Mouse (Mus musculus) 416B (cell line): ENCODE measurements around the gene Oma1.

Experiments used
- DNase-seq: peaks from one replicate; pipeline ENCODE4 v3.0.0; 2011; ENCODE audit warnings: low read depth

Gene Oma1

DNA sequence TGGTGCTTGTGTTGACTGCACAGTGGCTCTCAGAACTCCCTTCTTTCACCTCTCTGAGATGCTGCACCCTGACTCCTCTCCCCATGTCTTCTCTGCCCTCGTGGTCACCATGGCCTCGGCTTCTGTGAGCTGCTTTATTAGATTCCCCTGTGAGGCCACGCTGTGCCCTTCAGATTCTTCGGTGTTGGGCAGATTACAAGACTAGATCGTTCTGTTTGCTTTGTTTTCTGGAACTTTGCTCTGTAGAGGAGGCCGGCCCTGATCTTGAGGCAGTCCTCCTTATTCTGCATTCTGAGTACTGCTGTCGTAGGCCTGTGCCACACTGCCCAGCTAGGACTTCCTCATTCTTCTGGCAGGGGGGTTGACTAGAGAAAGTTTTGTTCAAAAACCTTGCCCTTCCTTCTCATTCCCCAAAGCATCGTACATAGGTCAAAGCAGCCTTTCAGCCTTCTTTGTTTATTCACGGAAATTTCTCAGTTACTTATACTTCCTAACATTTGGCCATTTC lies 45.4 kb downstream of the Oma1 start:
- DNase-seq: no peak

DNA sequence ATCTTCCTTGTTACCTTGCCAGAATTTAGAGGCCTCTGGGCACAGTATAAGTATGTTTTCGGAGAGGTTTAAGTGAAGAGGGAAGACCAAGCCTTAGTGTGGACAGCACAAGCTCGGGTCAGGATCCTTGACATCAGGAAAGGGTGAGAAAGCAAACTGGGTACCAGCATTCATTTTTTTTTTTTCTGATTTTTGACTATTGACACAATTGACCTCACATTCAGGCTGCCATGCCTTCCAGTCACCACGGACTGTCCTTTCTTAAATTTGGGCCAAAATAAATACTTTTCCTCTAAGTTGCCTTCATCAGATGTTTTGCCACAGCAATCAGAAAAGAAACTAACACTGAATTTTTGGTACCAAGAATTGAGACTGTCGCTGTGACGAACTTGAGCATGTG lies 68.6 kb downstream of the Oma1 start:
- DNase-seq: no peak

DNA sequence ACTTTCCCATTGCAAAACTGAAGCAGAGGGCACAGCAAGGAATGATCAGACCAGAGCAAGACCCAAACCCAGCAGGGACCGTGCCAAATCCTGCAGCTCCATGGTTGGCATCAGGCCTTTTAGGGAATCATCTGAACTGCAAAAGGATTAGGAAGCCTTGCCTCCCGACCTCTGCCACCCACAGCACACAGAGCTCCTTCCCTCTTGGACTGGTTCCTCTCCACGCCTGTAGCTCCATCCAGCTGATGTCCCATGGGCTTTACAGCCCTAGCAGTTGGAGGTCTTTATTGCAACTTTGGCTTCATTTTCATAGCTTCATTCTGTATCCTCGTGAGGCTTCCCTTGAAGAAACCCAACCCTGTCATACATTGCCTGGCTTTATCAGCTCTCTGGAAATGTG lies 71.4 kb downstream of the Oma1 start:
- DNase-seq: no peak

DNA sequence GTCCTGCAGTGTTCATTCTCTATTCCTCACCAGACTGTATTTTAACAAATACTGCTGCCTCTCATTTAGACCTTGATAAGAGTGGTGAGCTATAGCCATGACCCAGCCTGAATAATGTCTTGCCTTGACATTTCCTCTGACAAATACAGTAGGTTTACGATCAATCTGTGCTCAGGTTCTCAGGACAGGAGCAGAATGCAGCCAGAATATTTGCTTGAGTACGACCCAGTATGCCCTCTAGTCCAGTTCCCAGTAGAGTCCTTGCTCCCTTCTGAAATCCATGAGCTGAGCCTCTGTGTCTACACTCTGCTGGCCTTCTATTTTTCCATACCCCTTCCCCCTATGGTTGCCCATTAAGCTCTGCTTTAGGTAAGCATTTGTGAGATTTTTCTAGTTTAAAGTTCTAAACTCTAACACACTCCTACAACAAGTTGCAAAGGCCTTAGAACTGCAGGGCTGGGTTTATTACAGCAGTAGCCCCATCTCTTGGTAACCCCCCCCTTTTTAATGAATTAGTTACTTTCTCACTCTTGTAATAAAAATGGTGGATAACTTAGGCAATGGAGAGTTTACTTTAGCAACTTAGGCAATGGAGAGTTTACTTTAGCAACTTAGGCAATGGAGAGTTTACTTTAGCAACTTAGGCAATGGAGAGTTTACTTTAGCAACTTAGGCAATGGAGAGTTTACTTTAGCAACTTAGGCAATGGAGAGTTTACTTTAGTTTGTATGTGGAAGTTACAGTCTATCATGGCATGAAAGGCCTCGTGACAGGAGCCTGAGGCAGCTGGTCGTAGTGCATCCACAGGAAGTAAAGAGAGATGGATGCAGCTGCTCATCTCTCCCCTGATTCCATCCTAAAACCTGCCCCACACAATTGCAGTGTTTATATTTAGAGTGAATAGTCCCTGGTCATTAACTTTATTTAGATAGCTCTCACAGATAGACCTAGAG lies 72.5 kb downstream of the Oma1 start:
- DNase-seq: no peak

DNA sequence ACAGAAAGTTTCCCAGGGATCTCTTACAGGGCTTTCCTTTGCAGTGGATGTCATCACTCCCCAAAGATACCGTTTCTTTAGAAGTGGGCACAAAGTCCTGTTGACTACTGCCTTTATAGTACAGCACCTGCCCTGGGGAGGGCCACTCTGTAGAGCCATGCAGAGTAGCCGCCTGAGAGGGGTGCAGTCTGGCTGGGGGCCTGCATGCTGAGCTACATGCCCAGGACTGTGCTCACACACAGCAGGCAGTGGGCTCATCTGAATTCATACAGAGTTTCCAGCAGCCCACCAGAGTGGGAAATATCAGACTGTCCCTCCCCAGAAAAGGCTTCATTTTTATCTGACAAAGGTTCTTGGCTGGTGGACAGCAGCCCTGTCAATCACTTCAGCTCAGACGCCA lies 73.7 kb downstream of the Oma1 start:
- no peak for DNase-seq

DNA sequence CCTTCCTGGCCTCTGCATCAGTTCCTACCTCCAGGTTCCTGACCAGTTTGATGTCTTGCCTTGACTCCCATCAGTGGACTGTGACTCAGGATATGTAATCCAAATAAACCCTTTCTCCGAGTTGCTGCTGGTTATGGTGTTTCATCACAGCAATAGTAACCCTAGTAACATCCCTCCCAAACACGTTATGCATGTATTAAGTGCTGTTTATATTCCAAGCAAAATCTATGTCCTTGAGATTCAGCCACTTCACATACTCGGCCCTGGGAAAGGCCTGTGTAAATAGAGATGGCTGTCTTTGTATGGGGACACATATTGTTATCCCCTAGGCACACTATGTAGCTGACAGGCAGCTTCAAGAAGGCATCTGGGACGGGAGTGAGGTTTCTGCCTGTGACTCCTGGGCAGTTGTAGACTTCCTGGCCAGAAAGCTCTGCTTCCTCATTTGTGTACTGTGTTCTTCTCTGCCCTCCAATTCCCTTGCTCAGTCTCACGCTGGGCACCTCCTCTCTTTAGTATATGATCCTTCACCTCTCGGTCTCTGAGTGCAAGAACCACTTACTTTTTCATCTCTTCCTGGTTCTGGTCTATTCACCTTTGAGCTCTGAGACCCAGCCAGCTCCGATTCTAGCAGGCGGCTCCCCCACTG lies 75.0 kb downstream of the Oma1 start:
- no peak for DNase-seq

DNA sequence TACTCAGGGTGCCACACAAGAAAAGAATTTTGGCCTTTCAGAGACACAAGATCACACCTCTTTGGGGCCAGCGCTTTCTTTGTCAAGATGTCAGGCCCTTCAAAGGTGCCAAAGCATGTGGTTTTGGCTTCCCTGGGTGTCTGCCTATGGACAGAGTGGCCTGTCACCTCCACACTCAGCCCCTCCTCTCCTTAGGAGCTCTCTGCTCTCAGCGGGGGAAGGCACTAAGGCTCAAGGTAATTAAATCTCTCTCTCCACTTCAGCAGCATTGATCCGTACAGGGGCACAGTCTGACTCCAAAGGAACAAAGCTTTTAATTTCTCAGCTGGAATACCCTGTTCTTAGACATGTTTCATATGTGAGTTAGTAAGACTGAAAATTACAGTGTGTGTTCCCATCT lies 76.0 kb downstream of the Oma1 start:
- no peak for DNase-seq

DNA sequence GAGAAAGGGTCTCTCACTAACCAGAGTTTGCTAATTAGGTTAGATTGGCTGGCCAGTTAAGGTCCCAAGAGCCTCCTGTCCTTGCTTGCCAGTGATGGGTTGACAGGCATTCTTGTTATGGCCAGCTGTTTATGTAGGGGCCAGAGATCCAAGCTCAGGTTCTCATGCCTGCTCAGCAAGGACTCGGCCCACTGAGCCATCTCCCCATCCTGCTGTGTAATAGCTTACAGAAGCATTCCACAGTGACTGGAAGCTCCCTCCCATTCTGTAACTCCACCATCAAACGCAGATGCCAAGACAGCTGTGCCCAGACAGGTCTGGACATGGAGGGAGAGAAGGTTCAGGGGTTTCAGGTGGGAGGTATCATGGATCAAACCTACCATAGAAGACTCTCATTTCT lies 76.9 kb downstream of the Oma1 start:
- no peak for DNase-seq

DNA sequence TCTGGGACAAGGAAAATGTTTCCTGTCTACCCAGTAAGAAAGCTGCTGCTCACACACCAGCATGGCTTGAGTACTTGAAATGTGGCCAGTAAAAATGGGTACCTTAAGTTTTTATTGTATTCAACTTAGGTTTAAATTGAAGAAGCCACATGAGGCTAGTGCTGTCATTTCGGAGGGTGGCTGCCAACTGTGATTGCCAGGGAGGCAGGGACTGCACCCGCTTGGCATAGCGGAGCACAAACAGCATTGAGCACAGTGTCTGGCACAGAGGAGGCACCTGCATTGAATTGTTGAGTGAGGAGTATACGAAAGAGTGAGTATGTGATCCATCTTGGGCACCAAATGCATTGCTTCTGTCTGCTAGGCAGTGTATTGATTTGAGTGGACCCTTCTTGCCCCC lies 81.5 kb downstream of the Oma1 start:
- no peak for DNase-seq

DNA sequence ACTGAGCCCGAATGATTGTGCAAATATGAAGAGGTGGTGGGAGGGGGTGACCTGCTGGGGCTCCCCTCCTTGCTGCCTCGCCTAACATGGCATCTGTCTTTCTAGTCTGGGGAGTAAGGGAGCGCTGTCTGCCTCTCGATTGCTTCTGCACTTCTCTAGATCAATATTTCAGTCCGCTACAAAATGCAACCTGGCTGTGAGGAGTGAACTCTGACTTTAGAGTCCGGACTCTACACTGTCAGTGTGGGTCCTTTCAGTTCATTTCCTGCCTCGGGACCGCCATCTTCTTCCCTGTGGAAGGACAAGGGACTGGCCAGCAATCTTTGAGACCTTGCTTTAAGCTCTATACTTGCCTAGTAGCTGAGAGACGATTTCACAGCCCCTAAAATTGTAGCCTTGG lies 82.3 kb downstream of the Oma1 start:
- DNase-seq: no peak

DNA sequence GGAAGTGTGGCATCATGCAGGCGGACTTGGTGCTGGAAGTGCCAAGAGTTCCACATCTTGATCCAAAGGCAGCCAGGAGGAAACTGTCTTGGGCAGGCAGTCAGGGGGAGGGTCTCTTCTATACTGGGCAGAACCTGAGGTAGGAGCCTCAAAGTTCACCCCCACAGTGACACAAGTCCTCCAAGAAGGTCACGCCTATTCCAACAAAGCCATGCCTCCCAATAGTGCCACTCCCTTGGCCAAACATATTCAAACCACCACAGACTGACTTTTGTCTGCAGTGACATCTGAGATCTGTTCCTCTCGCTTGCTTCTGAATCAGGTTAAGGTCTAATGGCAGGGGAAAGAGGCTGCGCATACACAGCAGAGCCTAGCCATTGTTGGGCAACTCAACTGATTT lies 83.3 kb downstream of the Oma1 start:
- no peak for DNase-seq

DNA sequence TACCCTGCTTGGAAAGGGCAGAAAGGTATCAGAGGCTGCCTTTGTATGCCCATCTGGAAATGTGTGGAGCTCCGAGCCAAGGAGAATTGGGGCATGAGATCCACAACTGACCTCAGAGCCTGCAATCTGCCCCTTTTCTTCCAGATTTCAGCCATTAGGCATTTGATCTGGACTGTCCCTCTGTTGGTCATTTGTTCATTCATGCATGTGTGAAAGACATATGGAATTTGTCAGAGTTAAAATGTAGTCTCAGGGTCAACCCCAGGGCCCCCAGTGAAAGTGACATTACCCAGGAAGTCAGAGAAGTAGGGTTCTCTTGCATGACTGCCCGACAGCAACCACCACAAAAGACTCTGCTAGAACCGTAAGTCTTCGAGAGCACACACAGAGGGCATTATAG lies 89.0 kb downstream of the Oma1 start:
- DNase-seq: no peak

DNA sequence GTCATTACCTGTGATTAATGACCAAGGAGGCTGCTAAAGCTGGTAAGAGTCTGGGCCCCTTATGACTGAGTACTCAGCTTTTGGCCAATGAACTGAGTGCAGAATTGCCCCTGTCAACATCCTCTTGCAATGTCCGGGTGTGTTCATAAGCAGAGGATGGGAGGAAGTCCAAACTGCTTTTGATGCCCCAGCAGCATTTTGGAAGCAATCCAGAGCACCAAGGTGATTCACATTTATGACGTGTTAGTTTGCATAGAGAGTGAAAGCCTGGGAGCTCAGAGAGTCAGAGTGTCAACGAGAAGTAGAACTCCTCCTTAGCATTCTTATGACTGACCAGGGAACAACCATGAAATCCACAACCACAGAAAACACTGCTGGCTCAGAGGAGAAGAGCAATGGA lies 91.7 kb downstream of the Oma1 start:
- DNase-seq: no peak

DNA sequence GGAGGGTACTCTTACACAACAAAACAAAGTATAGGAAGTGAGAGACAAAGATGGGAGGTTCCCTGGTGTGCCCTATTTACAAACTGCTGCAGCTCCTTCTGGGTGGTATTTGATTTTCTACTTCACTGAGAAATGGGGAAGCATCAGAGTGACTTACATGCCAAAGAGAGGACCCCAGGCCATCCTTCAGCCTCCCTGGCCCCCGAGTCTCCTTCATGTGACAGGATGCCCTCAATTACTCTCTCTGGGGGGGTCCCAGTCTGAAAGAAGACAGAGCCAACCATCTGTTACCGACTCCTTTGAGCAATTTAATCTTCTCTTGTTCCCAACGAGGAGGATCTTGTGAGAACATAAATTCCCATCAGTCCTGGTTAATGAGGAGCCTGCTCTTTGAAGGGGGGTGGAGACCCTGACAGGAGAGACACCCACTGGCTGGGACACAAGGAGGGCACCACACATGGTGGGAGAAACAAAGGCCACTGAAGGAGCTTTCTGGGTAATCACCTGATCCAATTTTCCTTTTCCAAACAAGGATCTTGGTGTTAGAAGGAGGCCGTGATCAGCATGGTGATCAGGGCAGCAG lies 96.7 kb downstream of the Oma1 start:
- DNase-seq: no peak
